Mouse (Mus musculus) hindbrain, postnatal 0 days (tissue): ENCODE data around the gene Leng1. TPM values are rescaled to one million over a fixed set of nuclear protein-coding genes. Genes with fewer than 3 reads are reported as not detected.

Source experiments
- ATAC-seq: fragments of 200-750 bp; cut with Nextera tagmentation; 2 replicates; pipeline ENCODE4 v1.8.0; 2017; ENCODE audit warnings: mild to moderate bottlenecking, moderate TSS enrichment, moderate library complexity
- DNase-seq: peaks from one replicate; pipeline ENCODE4 v3.0.0-alpha.2; 2015; ENCODE audit warnings: low spot score
- H3K27ac ChIP-seq: fragments of 300-500 bp; sonication (generic); 2 replicates; pipeline ENCODE4 v1.5.1; 2014; ENCODE audit warnings: mild to moderate bottlenecking
- H3K27me3 ChIP-seq: fragments of 300-500 bp; sonication (generic); 2 replicates; pipeline ENCODE4 v1.6.1; 2014; ENCODE audit warnings: low read length, mixed read lengths; ENCODE audit not compliant: insufficient read depth
- H3K36me3 ChIP-seq: fragments of 300-500 bp; sonication (generic); 2 replicates; pipeline ENCODE4 v1.6.1; 2014; ENCODE audit warnings: low read length, mixed read lengths; ENCODE audit not compliant: insufficient read depth
- H3K4me1 ChIP-seq: fragments of 300-500 bp; sonication (generic); 2 replicates; pipeline ENCODE4 v1.6.1; 2014; ENCODE audit warnings: antibody characterized with exemption, low read length, mixed read lengths; ENCODE audit not compliant: insufficient read depth
- H3K4me2 ChIP-seq: fragments of 300-500 bp; sonication (generic); 2 replicates; pipeline ENCODE4 v1.6.1; 2014; ENCODE audit warnings: low read depth, mild to moderate bottlenecking, low read length, moderate library complexity, mixed read lengths
- H3K4me3 ChIP-seq: fragments of 300-500 bp; sonication (generic); 2 replicates; pipeline ENCODE4 v1.5.1; 2014; ENCODE audit warnings: low read length
- H3K9ac ChIP-seq: fragments of 300-500 bp; sonication (generic); replicated peaks from 2 replicates; pipeline ENCODE4 v1.6.1; 2014; ENCODE audit warnings: mild to moderate bottlenecking, low read length, moderate library complexity, mixed read lengths
- H3K9me3 ChIP-seq: fragments of 300-500 bp; sonication (generic); 2 replicates; pipeline ENCODE4 v1.6.1; 2016; ENCODE audit warnings: low read length, mixed read lengths
- CTCF ChIP-seq: IDR thresholded peaks from 2 replicates; pipeline ENCODE4 v1.5.1; 2016; ENCODE audit warnings: antibody characterized with exemption, control low read depth, low read depth
- WGBS: fragments of 180-500 bp; shearing (Covaris S2); extraction: QIAGEN DNeasy Blood & Tissue Kit; methylation state at CpG from one replicate; pipeline ENCODE4 v1.1.7; 2014; 5-methylcytosine and 5-hydroxymethylcytosine counted together
- polyA plus RNA-seq: library from polyadenylated mRNA; unstranded; fragments of >200 nt; fragmentation: Nextera tagmentation; extraction: Ambion mirVana; gene quantifications from 2 replicates; pipeline ENCODE4 v1.2.1, GENCODE M21; 2015
- total RNA-seq: library from RNA; depleted of rRNA; stranded (reverse); fragments of >200 nt; gene quantifications from 2 replicates; pipeline ENCODE4 v1.2.3, GENCODE M21; 2014

Gene Leng1
- total and polyA plus RNA-seq, 2 experiments from 2014 or later, result 2.2 to 10.9 TPM

- peaks cover 12% of the 10 kb centered on the region for H3K36me3 ChIP-seq
- peak overlapping the region; percentile 78 for H3K4me2 ChIP-seq
- no peak overlapping the region for H3K27ac ChIP-seq
- no peak for TF ChIP-seq CTCF
- no peaks in the 10 kb centered on the region for H3K9me3 ChIP-seq
- ATAC-seq, result no peak
- DNase-seq, result no peak
- H3K27me3 ChIP-seq, result no peaks in the 10 kb centered on the region
- peaks cover 23% of the 10 kb centered on the region for H3K4me1 ChIP-seq
- H3K4me3 ChIP-seq, result peak overlapping the region; percentile 97
- peak overlapping the region; percentile 97 for H3K9ac ChIP-seq
- WGBS, result 71% methylated on average over 4 of the region's 4 CpGs
These were observed 19.0 kb downstream of the Leng1 start for GRCm38 (mm10) chr7:3646641-3647040.

DNA sequence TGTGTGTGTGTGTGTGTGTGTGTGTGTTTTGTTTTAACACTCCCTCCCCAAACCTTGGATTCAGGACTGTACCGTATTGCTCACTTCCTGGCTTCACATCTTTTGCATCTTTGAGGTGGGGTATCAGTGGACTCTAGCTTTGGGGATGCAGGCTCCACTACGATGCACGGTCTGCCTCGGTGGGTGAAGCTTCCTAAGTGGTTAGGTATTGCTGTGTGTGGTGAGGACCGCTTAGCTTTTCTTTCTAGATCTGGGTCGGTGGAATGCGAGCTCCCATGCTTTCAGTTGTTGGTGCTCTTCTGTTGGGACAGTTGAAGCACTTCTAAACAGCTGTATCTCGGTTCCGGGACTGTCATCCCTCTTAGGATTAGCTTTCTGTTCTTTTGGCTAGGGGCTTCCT lies 19.5 kb downstream of the Leng1 start:
- no peak for TF ChIP-seq CTCF
- Histone ChIP-seq H3K9ac (peak overlapping the region; percentile 97), H3K4me3 (peak overlapping the region; percentile 97), H3K36me3 (peaks cover 8% of the 10 kb centered on the region), H3K27ac (peak overlapping the region; percentile 98; the same call in 1 of the 2 replicates), H3K4me2 (peak overlapping the region; percentile 78), H3K9me3 (no peaks in the 10 kb centered on the region), H3K4me1 (peaks cover 23% of the 10 kb centered on the region), H3K27me3 (no peaks in the 10 kb centered on the region)
- 14% methylated on average over 9 of the region's 9 CpGs for WGBS
- no peak for DNase-seq
- no peak for ATAC-seq

DNA sequence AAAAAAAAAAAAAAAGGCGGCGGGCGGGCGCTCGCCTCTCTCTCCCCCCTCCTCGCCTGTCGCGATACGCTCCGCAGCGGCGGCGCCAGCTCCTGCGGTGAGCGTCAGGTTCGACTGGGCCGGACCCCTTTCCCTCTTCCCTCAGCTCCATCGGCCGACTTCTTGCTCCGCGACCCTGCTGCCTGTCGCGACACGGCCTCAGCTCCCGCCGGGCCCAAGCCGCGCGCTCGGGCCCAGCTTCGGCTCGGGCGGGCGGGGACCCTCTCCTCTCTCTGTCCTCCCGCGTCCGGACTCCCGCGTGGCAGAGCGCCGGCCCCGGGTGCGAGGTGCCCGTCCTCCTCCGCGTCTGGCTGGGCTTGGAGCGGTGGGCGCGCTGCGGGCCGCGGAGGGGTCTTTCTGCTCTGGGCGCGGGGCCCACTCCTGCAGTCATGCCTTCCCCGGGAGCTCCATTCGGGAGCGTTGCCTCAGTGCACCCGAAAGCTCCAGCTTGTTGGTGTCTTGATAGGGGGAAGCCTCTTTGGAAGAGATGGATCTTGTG lies 20.1 kb downstream of the Leng1 start:
- ATAC-seq (no peak), DNase-seq (no peak)
- no peaks in the 10 kb centered on the region for H3K9me3 ChIP-seq
- H3K4me3 ChIP-seq, result peak overlapping the region; percentile 97
- under 1% methylated on average over 39 of the region's 58 CpGs for WGBS
- peak overlapping the region; percentile 98 for H3K27ac ChIP-seq
- H3K27me3 ChIP-seq, result no peaks in the 10 kb centered on the region
- TF ChIP-seq CTCF, result no peak
- peaks cover 6% of the 10 kb centered on the region; the same call in 1 of the 2 replicates for H3K36me3 ChIP-seq
- H3K4me2 ChIP-seq, result peak overlapping the region; percentile 78
- H3K9ac ChIP-seq, result peak overlapping the region; percentile 97
- H3K4me1 ChIP-seq, result peaks cover 23% of the 10 kb centered on the region

DNA sequence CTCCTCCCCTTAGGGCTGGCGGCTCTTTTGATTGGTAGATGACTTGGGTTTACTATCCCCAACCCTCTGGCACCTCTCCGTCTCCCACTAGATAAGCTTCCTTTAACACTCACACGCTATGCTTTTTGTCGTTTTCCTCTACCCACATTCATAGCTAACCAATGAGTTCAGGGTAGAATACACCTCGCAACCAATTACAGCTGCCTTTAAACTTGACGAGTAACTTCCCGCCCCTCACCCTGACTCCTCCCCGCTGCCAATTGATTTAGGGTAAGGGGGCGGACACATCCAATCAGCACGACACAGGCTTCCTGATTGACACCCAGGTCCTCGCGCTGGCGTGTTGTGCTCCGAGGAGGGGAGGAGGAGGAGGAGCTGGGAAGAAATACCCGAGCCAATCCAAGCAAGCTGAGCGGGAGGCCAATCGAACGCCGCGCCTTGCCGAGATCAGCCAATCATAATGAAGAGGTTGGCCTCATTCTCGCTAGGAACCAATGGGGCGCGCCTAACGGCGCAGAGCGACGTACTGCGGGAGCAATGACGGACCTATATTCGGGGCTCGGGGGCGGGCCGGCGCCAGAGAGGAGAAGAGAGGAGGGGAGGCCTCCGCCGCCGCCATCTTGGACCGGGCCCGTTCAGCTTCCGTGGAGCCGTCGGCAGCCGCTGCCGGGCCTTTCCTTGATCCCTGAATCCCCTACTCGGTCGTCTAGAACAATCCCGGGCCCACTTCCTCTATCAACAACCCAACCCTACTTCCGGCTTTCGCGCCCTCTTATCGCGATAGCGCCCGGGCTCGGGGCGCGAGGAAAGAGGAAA lies 20.8 kb downstream of the Leng1 start, which contains the start of gene Cnot3:
Cnot3 (plus strand) TSS at position 597 of the 816 bp plus-strand sequence.
- DNase-seq, result peak; percentile 99
- Histone ChIP-seq H3K4me2 (peak within 1 kb of the TSS; percentile 78), H3K9ac (peak within 1 kb of the TSS; percentile 97), H3K9me3 (no peaks in the 10 kb centered on the region), H3K4me1 (peaks cover 23% of the 10 kb centered on the region), H3K4me3 (peak within 1 kb of the TSS; percentile 97), H3K27ac (peak within 1 kb of the TSS; percentile 98), H3K36me3 (peaks cover 7% of the 10 kb centered on the region; the same call in 1 of the 2 replicates), H3K27me3 (no peaks in the 10 kb centered on the region)
- ATAC-seq, result peak; percentile 98
- under 1% methylated on average over 51 of the region's 58 CpGs for WGBS
- no peak for TF ChIP-seq CTCF

DNA sequence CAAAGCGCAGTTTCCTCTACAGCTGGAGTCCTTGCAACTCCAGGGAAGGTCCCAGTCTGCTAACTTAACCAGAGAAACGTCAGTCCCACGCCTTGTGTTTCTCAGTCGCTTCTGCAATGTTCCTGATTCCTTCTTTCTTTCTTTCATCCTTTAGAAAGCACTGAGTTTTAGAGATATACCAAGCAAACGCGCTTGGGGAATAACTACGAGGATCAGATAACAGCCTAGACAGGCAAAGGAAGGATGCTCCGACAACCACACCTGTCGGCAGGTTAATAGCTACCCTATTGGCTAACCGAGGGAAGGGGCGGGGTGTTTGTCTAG lies 21.3 kb downstream of the Leng1 start:
- H3K9ac ChIP-seq, result peak overlapping the region; percentile 25; the same call in 1 of the 2 replicates
- WGBS, result 2% methylated on average over 11 of the region's 11 CpGs
- H3K4me1 ChIP-seq, result peaks cover 23% of the 10 kb centered on the region
- no peaks in the 10 kb centered on the region for H3K27me3 ChIP-seq
- H3K4me3 ChIP-seq, result peak overlapping the region; percentile 97
- H3K36me3 ChIP-seq, result peaks cover 7% of the 10 kb centered on the region; the same call in 1 of the 2 replicates
- TF ChIP-seq CTCF, result no peak
- peak overlapping the region; percentile 71 for H3K4me2 ChIP-seq
- ATAC-seq (no peak), DNase-seq (no peak)
- no peaks in the 10 kb centered on the region for H3K9me3 ChIP-seq
- H3K27ac ChIP-seq, result 0 out of 2 replicates have a peak overlapping the region, but pooled peaks have one; percentile 17

DNA sequence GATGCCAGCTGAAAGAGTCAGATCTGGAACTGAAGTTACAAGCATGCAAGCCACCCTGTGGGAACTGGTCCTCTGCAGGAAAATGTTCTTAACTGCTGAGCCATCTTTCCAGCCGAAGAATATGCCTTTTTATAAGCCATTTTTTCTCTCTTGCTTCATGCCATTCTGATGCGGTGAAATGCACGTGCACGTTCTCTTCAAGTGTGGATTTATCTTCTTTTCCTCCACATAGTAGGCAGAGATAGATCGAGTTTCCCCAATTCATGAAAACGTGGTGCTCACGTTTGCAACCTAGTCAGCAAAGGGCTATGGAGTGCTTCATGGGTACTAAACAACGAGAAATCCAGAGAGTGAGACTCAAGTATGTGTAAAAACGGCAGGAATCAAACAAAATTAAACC lies 21.8 kb downstream of the Leng1 start:
- peak overlapping the region; percentile 25; the same call in 1 of the 2 replicates for H3K9ac ChIP-seq
- H3K27me3 ChIP-seq, result no peaks in the 10 kb centered on the region
- no peaks in the 10 kb centered on the region for H3K9me3 ChIP-seq
- no peak for TF ChIP-seq CTCF
- H3K36me3 ChIP-seq, result peaks cover 9% of the 10 kb centered on the region; the same call in 1 of the 2 replicates
- H3K27ac ChIP-seq, result 0 out of 2 replicates have a peak overlapping the region, but pooled peaks have one; percentile 17
- 25% methylated on average over 9 of the region's 9 CpGs for WGBS
- H3K4me1 ChIP-seq, result peaks cover 23% of the 10 kb centered on the region
- peak overlapping the region; percentile 71 for H3K4me2 ChIP-seq
- peak overlapping the region; percentile 97 for H3K4me3 ChIP-seq
- ATAC-seq (no peak), DNase-seq (no peak)
